Mouse (Mus musculus): ENCODE results near the gene Itgb3. TPM values are rescaled to one million over a fixed set of nuclear protein-coding genes. Genes with fewer than 3 reads are reported as not detected.
A peak's percentile ranks its signal among the peaks of the same experiment; 100 is the strongest.

Itgb3 gene
- polyA plus RNA-seq (2012; ENCODE audit: insufficient read depth, insufficient read length, low replicate concordance, missing spikeins), result not detected in 2 replicates

GRCm38 (mm10) chr11:104607491-104608245, at the start of gene Itgb3:
TSS of gene Itgb3 (plus strand) at chr11:104608000.
- H3K4me3 ChIP-seq (ENCODE audit: insufficient read depth, low read depth, low read length), result peak within 1 kb of the TSS; percentile 56
- 1% methylated on average over 42 of the region's 51 CpGs for whole genome bisulfite sequencing
- 0 out of 2 replicates have a peak, but pooled peaks have one; percentile 21 for TF ChIP-seq CTCF (IDR thresholded peaks at IDR 0.05; ENCODE audit: insufficient read depth, low read depth, low read length)
- TF ChIP-seq POLR2A (IDR thresholded peaks at IDR 0.05; ENCODE audit: insufficient read depth, low read depth, low read length), result no peak
- peaks cover 13% of the 10 kb centered on the region for H3K4me1 ChIP-seq (ENCODE audit: control insufficient read depth, insufficient read depth, low read length)
- no peak within 1 kb of the TSS for H3K27ac ChIP-seq (ENCODE audit: insufficient read depth, low read depth, low read length)

- WGBS, result 68% methylated on average over 4 of the region's 4 CpGs
- Histone ChIP-seq H3K4me1 (ENCODE audit: control insufficient read depth, insufficient read depth, low read length) (no peaks in the 10 kb centered on the region), H3K27ac (ENCODE audit: insufficient read depth, low read depth, low read length) (no peak overlapping the region), H3K4me3 (ENCODE audit: insufficient read depth, low read depth, low read length) (no peak overlapping the region)
- TF ChIP-seq CTCF (IDR thresholded peaks at IDR 0.05; ENCODE audit: insufficient read depth, low read depth, low read length), result no peak
- TF ChIP-seq POLR2A (IDR thresholded peaks at IDR 0.05; ENCODE audit: insufficient read depth, low read depth, low read length), result no peak
Measured at GRCm38 (mm10) chr11:104558065-104558464, 49.7 kb upstream of the Itgb3 start.

GRCm38 (mm10) chr11:104558651-104559403, 49.0 kb upstream of the Itgb3 start:
- TF ChIP-seq CTCF (IDR thresholded peaks at IDR 0.05; ENCODE audit: insufficient read depth, low read depth, low read length) (no peak), POLR2A (IDR thresholded peaks at IDR 0.05; ENCODE audit: insufficient read depth, low read depth, low read length) (no peak)
- Histone ChIP-seq H3K4me1 (ENCODE audit: control insufficient read depth, insufficient read depth, low read length) (no peaks in the 10 kb centered on the region), H3K27ac (ENCODE audit: insufficient read depth, low read depth, low read length) (no peak overlapping the region), H3K4me3 (ENCODE audit: insufficient read depth, low read depth, low read length) (no peak overlapping the region)
- WGBS, result 67% methylated on average over 4 of the region's 4 CpGs

GRCm38 (mm10) chr11:104560971-104561370, 46.8 kb upstream of the Itgb3 start:
- no peak overlapping the region for H3K4me3 ChIP-seq (ENCODE audit: insufficient read depth, low read depth, low read length)
- TF ChIP-seq POLR2A (IDR thresholded peaks at IDR 0.05; ENCODE audit: insufficient read depth, low read depth, low read length) (no peak), CTCF (IDR thresholded peaks at IDR 0.05; ENCODE audit: insufficient read depth, low read depth, low read length) (no peak)
- H3K27ac ChIP-seq (ENCODE audit: insufficient read depth, low read depth, low read length), result no peak overlapping the region
- H3K4me1 ChIP-seq (ENCODE audit: control insufficient read depth, insufficient read depth, low read length), result no peaks in the 10 kb centered on the region
- whole genome bisulfite sequencing, result 55% methylated on average over 2 of the region's 2 CpGs

GRCm38 (mm10) chr11:104563496-104563895, 44.3 kb upstream of the Itgb3 start:
- 28% methylated on average over 1 of the region's 1 CpGs for WGBS
- no peak for TF ChIP-seq POLR2A (IDR thresholded peaks at IDR 0.05; ENCODE audit: insufficient read depth, low read depth, low read length)
- no peak overlapping the region for H3K27ac ChIP-seq (ENCODE audit: insufficient read depth, low read depth, low read length)
- H3K4me3 ChIP-seq (ENCODE audit: insufficient read depth, low read depth, low read length), result no peak overlapping the region
- peaks cover 4% of the 10 kb centered on the region; the same call in 1 of the 2 replicates for H3K4me1 ChIP-seq (ENCODE audit: control insufficient read depth, insufficient read depth, low read length)

DNA sequence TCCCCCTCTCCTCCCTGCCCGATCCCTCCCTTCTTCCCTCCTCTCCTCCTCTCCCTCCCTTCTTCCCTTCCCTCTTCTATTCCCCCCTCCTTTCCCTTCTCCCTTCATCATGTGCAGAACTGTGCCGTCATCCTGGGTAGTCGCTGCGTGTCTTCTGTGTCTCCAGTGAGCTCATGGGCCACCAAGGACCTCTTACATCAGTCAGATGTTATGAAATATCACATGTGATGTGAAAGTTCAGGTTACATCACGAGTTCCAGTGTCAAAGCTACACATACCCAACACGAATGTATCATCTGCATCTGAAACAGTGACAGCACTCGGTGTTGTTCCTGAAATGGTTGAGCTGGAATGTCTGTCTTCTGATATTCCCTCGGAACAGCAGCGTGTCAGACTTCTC, 42.6 kb upstream of the Itgb3 start:
- 86% methylated on average over 9 of the region's 9 CpGs for WGBS
- H3K4me1 ChIP-seq (ENCODE audit: control insufficient read depth, insufficient read depth, low read length), result peaks cover 4% of the 10 kb centered on the region; the same call in 1 of the 2 replicates
- no peak overlapping the region for H3K4me3 ChIP-seq (ENCODE audit: insufficient read depth, low read depth, low read length)
- TF ChIP-seq CTCF (IDR thresholded peaks at IDR 0.05; ENCODE audit: insufficient read depth, low read depth, low read length), result no peak
- TF ChIP-seq POLR2A (IDR thresholded peaks at IDR 0.05; ENCODE audit: insufficient read depth, low read depth, low read length), result no peak
- no peak overlapping the region for H3K27ac ChIP-seq (ENCODE audit: insufficient read depth, low read depth, low read length)

DNA sequence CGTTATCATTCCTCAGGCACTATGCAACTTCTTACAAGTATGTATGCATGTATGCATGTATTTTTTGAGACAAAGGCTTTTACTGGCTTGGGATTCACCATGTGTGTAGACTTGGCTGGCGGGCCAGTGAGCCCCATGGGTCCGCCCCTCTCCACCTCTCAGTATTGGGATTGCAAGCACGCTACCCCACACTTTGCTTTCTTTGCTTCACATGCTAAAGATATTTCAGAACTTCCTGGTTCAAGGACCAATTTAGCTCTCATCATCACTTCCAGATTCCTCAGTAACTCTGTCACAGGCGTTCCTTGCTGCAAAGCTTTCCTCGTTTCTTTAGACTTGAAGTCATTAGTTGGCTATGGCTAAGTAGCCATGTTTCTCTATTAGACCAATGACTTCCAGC, 41.7 kb upstream of the Itgb3 start:
- H3K27ac ChIP-seq (ENCODE audit: insufficient read depth, low read depth, low read length), result no peak overlapping the region
- WGBS, result 90% methylated on average over 6 of the region's 6 CpGs
- H3K4me3 ChIP-seq (ENCODE audit: insufficient read depth, low read depth, low read length), result no peak overlapping the region
- no peak for TF ChIP-seq POLR2A (IDR thresholded peaks at IDR 0.05; ENCODE audit: insufficient read depth, low read depth, low read length)
- no peak for TF ChIP-seq CTCF (IDR thresholded peaks at IDR 0.05; ENCODE audit: insufficient read depth, low read depth, low read length)
- H3K4me1 ChIP-seq (ENCODE audit: control insufficient read depth, insufficient read depth, low read length), result peaks cover 4% of the 10 kb centered on the region; the same call in 1 of the 2 replicates

- Histone ChIP-seq H3K4me1 (ENCODE audit: control insufficient read depth, insufficient read depth, low read length) (peaks cover 4% of the 10 kb centered on the region; the same call in 1 of the 2 replicates), H3K27ac (ENCODE audit: insufficient read depth, low read depth, low read length) (no peak overlapping the region)
Measured at GRCm38 (mm10) chr11:104566796-104567195, 41.0 kb upstream of the Itgb3 start.

DNA sequence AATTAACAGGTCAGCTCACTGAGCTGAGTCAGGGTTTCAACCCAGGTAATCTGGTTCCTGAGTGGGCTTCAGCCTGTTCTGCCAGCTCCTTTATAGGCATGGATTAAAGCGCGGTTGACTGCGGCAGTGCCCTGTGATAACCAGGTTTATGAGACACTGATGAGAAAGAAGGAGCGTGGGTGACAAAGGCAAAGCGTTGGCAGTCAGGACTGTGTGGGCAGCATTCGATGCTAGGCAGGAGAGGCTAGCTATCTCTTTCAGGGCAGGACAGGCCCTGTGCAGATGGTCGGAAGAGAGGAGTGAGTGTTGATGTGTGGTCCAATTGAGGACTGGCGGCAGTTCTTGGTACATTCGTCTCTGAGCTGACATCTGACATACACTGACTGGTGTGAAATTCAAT, 40.1 kb upstream of the Itgb3 start:
- TF ChIP-seq POLR2A (IDR thresholded peaks at IDR 0.05; ENCODE audit: insufficient read depth, low read depth, low read length) (no peak), CTCF (IDR thresholded peaks at IDR 0.05; ENCODE audit: insufficient read depth, low read depth, low read length) (no peak)
- Histone ChIP-seq H3K4me1 (ENCODE audit: control insufficient read depth, insufficient read depth, low read length) (peaks cover 4% of the 10 kb centered on the region; the same call in 1 of the 2 replicates), H3K4me3 (ENCODE audit: insufficient read depth, low read depth, low read length) (no peak overlapping the region), H3K27ac (ENCODE audit: insufficient read depth, low read depth, low read length) (no peak overlapping the region)
- 74% methylated on average over 9 of the region's 9 CpGs for WGBS

More at GRCm38 (mm10) chr11:104566796-104567195, 41.0 kb upstream of the Itgb3 start:
- no peak overlapping the region for H3K4me3 ChIP-seq (ENCODE audit: insufficient read depth, low read depth, low read length)
- TF ChIP-seq POLR2A (IDR thresholded peaks at IDR 0.05; ENCODE audit: insufficient read depth, low read depth, low read length), result no peak
- 84% methylated on average over 2 of the region's 2 CpGs for WGBS
